Mouse (Mus musculus): Measurements from ENCODE around the gene Ppara.
"Not testable (repeated sequence)": the region's sequence is repeated elsewhere in the genome, so short reads cannot be mapped to it uniquely, and the experiment has no call there.

The Ppara gene

GRCm38 (mm10) chr15:85756611-85757010, 21.8 kb downstream of the Ppara start:
- no peak for DNase-seq (ENCODE audit: low spot score)

GRCm38 (mm10) chr15:85757768-85758167, 23.0 kb downstream of the Ppara start:
- DNase-seq (ENCODE audit: low spot score): no peak

GRCm38 (mm10) chr15:85762761-85763160, 28.0 kb downstream of the Ppara start:
- DNase-seq (ENCODE audit: low spot score): no peak

GRCm38 (mm10) chr15:85765022-85765421, 30.2 kb downstream of the Ppara start:
- no peak for DNase-seq (ENCODE audit: low spot score)

GRCm38 (mm10) chr15:85766677-85767076, 31.9 kb downstream of the Ppara start:
- no peak for DNase-seq (ENCODE audit: low spot score)

- no peak for DNase-seq (ENCODE audit: low spot score)
Measured at GRCm38 (mm10) chr15:85768991-85769390, 34.2 kb downstream of the Ppara start.

- DNase-seq (ENCODE audit: low spot score): no peak
Measured at GRCm38 (mm10) chr15:85771306-85772121, 36.7 kb downstream of the Ppara start.

GRCm38 (mm10) chr15:85772146-85772740, 37.5 kb downstream of the Ppara start:
- no peak for DNase-seq (ENCODE audit: low spot score)

GRCm38 (mm10) chr15:85774419-85774818, 39.6 kb downstream of the Ppara start:
- DNase-seq (ENCODE audit: low spot score): no peak

GRCm38 (mm10) chr15:85775001-85775400, 40.2 kb downstream of the Ppara start:
- DNase-seq (ENCODE audit: low spot score): no peak

GRCm38 (mm10) chr15:85776241-85776640, 41.5 kb downstream of the Ppara start:
- no peak for DNase-seq (ENCODE audit: low spot score)

- no peak for DNase-seq (ENCODE audit: low spot score)
Measured at GRCm38 (mm10) chr15:85776771-85777170, 42.0 kb downstream of the Ppara start.

- not testable (repeated sequence) for DNase-seq (ENCODE audit: low spot score)
Measured at GRCm38 (mm10) chr15:85778891-85779290, 44.1 kb downstream of the Ppara start.

- no peak for DNase-seq (ENCODE audit: low spot score)
Measured at GRCm38 (mm10) chr15:85783146-85783545, 48.4 kb downstream of the Ppara start.

GRCm38 (mm10) chr15:85784341-85784740, 49.6 kb downstream of the Ppara start:
- DNase-seq (ENCODE audit: low spot score): no peak

GRCm38 (mm10) chr15:85786711-85787110, 51.9 kb downstream of the Ppara start:
- no peak for DNase-seq (ENCODE audit: low spot score)

- DNase-seq (ENCODE audit: low spot score): no peak
Measured at GRCm38 (mm10) chr15:85787482-85787881, 52.7 kb downstream of the Ppara start.

- no peak for DNase-seq (ENCODE audit: low spot score)
Measured at GRCm38 (mm10) chr15:85788051-85788450, 53.3 kb downstream of the Ppara start.

GRCm38 (mm10) chr15:85788633-85789032, 53.9 kb downstream of the Ppara start:
- no peak for DNase-seq (ENCODE audit: low spot score)

GRCm38 (mm10) chr15:85791449-85791848, 56.7 kb downstream of the Ppara start:
- DNase-seq (ENCODE audit: low spot score): no peak

GRCm38 (mm10) chr15:85792819-85793218, 58.0 kb downstream of the Ppara start:
- DNase-seq (ENCODE audit: low spot score): peak; percentile 39

GRCm38 (mm10) chr15:85795516-85795915, 60.7 kb downstream of the Ppara start:
- DNase-seq (ENCODE audit: low spot score): no peak

GRCm38 (mm10) chr15:85798676-85799075, 63.9 kb downstream of the Ppara start:
- no peak for DNase-seq (ENCODE audit: low spot score)

GRCm38 (mm10) chr15:85802931-85803330, 68.1 kb downstream of the Ppara start:
- DNase-seq (ENCODE audit: low spot score): no peak

Data from MN1 (cell line).